Mouse (Mus musculus) gastrocnemius, postnatal 4 days (tissue): ENCODE measurements at regions not wholly inside any gene's neighbourhood (a gene's known extent, or its start where the extent isn't known, plus 50 kb on each side); places are given as distances from the start of the nearest gene placed in this dataset.

Experiments
- DNase-seq, 2 experiments: peaks; one replicate each; pipeline ENCODE4 v3.0.0; 2021 to 2022; ENCODE audit warnings: low spot score in 2 of 2, mixed read lengths in 2 of 2

DNA sequence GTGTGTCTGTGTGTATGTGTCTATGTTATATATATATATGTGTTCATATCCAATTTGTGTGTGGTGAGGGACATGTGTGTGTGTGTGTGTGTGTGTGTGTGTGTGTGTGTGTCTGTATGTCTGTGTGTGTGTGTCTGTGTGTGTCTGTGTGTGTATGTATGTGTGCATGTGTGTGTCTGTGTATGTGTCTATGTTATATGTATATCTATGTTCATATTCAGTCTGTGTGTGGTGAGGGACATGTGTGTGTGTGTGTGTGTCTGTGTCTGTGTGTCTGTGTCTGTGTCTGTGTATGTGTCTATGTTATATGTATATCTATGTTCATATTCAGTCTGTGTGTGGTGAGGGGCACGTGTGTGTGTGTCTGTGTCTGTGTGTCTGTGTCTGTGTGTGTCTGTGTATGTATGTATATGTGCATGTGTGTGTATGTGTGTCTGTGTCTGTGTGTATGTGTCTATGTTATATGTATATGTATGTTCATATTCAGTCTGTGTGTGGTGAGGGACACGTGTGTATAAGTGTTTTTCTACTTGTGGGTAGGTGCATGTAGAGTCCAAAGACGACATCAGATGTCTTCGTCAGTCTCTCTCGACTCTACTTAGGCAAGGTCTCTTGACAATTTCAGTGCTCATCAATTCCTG lies 370.5 kb upstream of the Slc7a11 start:
- no peak for DNase-seq

GRCm38 (mm10) chr3:50815716-50816115 lies 372.3 kb upstream of the Slc7a11 start:
- no peak for DNase-seq

GRCm38 (mm10) chr3:50816479-50816878 lies 373.1 kb upstream of the Slc7a11 start:
- no peak for DNase-seq

- DNase-seq, result no peak
Observed at GRCm38 (mm10) chr3:50817361-50817760, 373.9 kb upstream of the Slc7a11 start.

DNA sequence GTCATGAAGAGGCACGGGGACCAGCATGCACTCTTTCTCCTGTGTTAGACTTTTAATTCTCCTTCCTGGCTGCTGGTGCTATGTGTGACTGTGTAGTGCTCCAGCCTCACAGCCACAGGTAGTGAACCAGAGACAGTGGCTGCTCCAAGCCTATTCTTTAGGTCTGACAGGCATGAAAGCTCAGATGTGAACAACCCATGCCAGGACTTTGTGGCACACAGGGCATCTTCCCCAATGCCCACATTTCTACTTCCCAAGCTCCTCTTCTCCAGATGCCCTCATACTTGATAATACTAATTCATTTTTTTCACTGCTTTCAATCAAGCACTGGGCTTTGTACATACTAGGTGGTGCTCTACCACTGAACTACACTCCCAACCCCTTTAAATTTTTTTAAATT lies 377.4 kb upstream of the Slc7a11 start:
- DNase-seq, result no peak

GRCm38 (mm10) chr3:50825534-50826423 lies 382.4 kb upstream of the Slc7a11 start:
- DNase-seq, result no peak

DNA sequence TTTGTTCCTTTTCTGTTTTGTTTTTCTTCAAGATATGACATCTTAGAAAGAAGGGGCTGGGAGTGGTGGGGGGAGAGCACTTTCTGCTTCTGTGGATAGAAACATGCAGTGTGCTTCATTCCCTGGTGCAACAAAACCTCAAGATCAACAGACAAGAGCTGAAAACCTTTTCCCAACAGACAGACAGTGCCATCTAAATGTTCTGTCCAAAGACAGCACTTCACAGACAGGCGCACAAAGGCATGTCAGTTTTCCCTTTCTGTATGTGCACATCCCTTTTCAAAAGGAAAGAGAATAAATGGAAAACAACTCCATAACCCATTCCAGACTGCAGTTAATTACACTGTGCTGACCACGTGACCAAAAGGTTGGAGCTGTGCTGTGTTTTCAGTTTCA lies 383.0 kb upstream of the Slc7a11 start:
- DNase-seq, result no peak

- no peak for DNase-seq
Observed at GRCm38 (mm10) chr3:50829211-50829610, 385.8 kb upstream of the Slc7a11 start.

GRCm38 (mm10) chr3:50830446-50830845 lies 387.0 kb upstream of the Slc7a11 start:
- no peak for DNase-seq

GRCm38 (mm10) chr3:50830926-50831325 lies 387.5 kb upstream of the Slc7a11 start:
- no peak for DNase-seq

- DNase-seq, result no peak
Observed at GRCm38 (mm10) chr3:50842216-50842615, 382.0 kb upstream of the Noct start.

GRCm38 (mm10) chr3:50844835-50845301 lies 379.4 kb upstream of the Noct start:
- DNase-seq, result no peak

DNA sequence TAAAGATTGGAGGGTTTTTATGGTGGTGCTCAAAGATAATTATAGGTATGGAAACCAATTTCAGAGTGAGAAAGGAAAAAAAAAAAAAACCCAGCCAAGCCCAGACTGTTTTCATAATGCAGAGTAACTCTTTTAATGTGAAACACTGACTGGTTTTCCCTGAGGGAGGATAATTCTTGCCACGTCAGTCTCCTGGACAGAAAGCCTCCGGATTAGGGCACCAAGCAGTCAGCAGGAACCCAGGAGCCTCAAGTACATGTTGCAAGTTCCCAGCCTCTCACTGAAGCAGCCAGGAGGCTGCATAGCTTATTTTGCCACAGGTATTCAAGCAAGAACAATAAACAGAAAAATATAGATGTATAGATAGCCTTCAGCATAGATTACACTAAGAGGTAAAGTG lies 378.9 kb upstream of the Noct start:
- DNase-seq, result no peak

DNA sequence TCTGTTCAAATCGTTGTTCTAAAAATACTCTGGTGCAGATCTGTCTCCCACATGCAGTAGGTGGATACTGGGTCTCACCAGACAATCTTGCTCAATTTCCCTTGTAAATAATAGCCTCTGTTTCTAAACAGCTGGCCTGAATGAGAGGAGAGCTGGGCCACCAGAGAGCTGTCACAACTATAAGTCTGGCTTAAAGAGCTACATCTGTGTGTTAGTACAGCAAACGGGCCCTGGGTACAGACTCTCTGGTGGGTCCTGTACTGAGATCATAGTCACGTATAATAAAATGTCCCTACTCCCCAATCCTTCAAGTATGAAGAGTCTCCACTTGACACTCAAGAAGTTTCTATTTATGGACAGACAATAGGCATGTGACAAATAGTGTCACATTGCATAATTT lies 375.7 kb upstream of the Noct start:
- no peak for DNase-seq

DNA sequence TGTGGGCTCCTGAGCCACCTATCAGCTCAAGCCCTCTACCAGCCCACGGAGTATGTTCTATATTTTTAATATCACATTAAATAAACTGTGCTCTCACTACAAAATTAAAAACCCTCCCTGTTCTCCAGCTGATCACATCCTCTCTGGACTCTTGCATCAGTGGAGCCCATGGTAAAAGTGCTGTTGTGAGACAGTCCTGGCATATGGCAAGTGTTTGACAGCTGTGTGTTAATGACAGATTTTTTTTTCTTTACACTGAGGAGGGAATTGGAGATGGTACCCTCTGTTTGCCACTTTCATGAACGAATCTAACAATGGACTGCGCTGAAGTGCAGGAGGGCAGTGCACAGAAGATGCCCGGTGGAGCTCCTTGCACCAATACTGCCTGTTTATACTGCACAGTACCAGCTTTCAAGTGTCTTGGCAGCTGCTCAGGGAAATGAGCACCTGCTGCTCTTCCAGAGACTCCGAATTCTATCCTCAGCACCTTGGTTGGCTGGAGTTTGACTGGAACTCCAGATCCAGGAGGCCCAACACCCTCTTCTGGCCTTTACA lies 373.1 kb upstream of the Noct start:
- DNase-seq, result no peak

DNA sequence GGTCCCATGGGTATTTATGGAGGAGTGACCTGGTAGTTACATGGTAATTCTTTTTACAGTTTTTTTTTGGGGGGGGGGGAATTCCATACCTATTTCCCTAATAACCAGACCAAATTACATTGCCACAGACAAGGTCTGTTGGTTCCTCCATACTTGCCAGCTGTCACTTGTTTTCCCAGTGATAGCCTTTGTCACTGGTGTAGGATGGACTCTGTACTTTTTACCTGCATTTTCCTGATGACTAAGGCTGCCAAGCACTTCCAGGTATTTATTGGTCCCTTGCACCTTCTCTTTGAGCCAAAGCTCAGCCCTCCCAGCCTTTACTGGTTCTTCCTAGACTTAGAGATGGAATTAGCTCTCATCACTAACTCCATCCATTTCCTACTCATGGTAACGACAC lies 357.1 kb upstream of the Noct start:
- no peak for DNase-seq

GRCm38 (mm10) chr3:50869211-50869610 lies 355.0 kb upstream of the Noct start:
- no peak for DNase-seq

- no peak for DNase-seq
Observed at GRCm38 (mm10) chr3:50879050-50879449, 345.2 kb upstream of the Noct start.

GRCm38 (mm10) chr3:50879595-50879994 lies 344.7 kb upstream of the Noct start:
- DNase-seq, result no peak

- DNase-seq, result no peak
Observed at GRCm38 (mm10) chr3:50881437-50882248, 342.6 kb upstream of the Noct start.

GRCm38 (mm10) chr3:50882249-50882733 lies 342.0 kb upstream of the Noct start:
- no peak for DNase-seq
